Mouse (Mus musculus) ES-E14 (cell line): ENCODE data around the gene Myom1.

ENCODE experiments used
- CHD2 ChIP-seq: IDR thresholded peaks from 2 replicates; pipeline ENCODE4 v1.6.1; 2014; ENCODE audit warnings: mild to moderate bottlenecking, low read depth, low read length, inconsistent platforms
- HCFC1 ChIP-seq: IDR thresholded peaks from 2 replicates; pipeline ENCODE4 v1.6.1; 2012; ENCODE audit warnings: low read length, inconsistent platforms, borderline replicate concordance; ENCODE audit not compliant: insufficient read depth
- ZC3H11A ChIP-seq: IDR thresholded peaks from 2 replicates; pipeline ENCODE4 v1.6.1; 2012; ENCODE audit warnings: low read depth, mild to moderate bottlenecking, inconsistent platforms, low read length, borderline replicate concordance

DNA sequence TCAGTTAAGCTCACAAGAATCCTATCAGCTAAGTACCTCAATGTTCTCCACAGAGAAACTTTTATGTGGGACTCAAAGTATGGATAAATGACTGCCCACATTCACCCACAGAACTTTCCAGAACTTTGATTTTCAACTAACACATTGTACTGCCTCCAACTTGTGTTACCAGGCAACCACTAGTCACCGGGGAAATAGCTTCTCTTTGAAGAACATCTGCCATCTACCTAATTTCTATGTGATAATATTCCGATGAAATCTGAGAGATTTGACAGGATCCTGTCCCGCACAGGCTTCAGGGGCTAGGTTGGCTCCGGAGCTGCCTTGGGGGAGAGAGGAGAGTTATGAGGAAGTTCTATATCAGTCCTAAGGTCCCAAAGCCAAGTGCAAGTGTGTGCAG, 44.4 kb downstream of the Myom1 start:
- TF ChIP-seq CHD2: no peak
- TF ChIP-seq HCFC1: no peak
- no peak for TF ChIP-seq ZC3H11A
